Mouse (Mus musculus) liver, adult (tissue): ENCODE data around the gene Zar1l.

Experiments
- GATA4 ChIP-seq: IDR thresholded peaks from 2 replicates; pipeline ENCODE4 v1.6.1; 2014; ENCODE audit warnings: mild to moderate bottlenecking, low read length; ENCODE audit not compliant: insufficient replicate concordance

Zar1l gene

DNA sequence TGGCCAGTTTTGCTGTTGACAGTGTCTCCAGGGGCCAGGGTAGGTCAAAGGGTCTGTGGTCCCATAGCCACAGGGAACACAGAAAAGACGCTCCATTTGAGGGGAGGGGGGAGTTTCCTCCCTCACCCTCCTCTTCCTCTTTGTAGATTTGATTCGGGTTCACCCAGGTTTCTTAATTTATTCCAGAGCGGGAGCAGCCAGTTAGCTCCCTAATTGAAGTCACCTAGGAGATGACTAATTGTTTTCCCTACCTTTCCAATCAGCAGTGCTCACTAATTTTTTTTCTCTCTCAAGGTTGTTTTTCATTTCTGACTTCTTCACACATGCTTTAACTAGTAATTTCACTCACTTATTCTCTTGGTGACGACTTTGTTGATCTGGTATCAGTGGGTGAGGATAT lies at the start of gene Zar1l:
Gene Zar1l, minus strand, starts transcription at position 101 of the 400 bp plus-strand sequence.
- TF ChIP-seq GATA4 = no peak

DNA sequence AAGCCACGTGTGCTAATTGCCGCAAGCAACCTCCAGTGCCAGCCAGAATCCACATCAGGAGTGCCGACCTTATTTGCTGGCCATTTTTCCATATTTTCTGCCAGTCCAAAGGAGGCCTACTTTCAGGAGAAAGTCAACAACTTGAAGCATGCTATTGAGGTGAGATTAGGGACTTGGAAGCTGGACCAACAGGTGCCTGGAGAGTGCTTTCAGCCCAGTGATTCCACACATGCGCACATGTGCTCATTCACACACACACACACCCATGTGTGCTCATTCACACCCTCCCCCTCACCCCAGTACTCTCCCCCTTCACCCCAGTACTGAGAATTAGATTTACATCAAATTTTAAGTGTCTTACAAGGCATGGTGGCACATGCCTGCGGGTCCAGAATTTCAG lies 49.0 kb upstream of the Zar1l start:
- TF ChIP-seq GATA4 = no peak

DNA sequence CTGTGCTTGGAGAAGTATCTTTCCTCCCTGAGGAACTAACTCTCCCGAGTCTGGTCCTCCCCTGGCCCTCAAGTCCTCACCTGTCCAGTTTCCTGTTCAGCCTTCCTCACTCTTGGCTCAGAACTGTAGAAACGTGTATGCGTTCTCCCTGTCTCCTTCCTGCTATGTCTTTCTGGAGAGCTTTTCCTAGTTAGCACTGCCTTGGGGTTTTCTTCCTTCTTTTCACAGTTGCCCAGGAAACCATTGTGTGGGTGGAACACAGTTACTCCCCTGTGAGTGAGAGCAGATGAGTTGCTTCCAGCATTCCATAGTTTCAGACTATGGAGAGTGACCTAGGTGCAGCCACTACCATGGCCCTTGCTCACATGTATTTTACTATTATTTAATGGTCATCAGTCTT lies 48.3 kb upstream of the Zar1l start:
- no peak for TF ChIP-seq GATA4

DNA sequence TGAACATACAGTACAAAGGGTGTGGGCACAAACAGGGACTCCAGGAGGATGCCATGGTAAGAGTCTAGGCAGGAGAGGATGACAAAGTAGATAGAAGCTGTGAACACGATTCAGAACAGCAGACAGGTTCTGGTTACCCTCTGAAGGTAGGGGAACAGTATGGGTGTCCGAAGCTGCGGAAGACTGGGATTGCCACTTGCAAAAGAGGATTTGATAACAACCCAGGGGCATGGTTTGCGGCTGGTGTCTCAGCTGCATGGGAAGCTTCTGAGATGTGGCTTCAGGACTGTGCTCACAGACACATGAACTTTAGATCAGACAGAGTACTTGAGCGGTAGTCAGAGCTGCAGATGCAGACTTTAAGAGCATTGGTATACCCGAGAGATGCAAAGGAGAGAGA lies 46.5 kb upstream of the Zar1l start:
- TF ChIP-seq GATA4 = no peak

DNA sequence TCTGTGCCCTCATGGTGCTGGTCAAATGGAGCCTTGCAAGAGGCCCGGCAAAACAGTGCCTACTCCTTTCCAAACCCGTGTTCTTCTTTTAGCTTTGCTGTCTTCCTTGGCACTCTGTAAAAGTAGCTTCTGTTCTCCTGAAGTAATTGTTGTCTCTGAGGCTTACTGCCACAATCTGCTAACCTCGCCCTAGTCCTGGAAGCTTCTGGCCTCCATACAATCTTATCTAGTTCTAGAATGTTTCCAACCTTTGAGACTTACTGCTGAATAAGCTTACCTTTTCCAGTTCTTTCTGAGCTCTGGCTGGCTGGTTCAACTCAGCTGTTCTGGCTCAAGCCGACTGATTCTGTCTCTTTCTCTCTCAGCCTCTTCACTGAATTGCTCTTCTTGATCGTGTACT lies 43.8 kb upstream of the Zar1l start:
- no peak for TF ChIP-seq GATA4

DNA sequence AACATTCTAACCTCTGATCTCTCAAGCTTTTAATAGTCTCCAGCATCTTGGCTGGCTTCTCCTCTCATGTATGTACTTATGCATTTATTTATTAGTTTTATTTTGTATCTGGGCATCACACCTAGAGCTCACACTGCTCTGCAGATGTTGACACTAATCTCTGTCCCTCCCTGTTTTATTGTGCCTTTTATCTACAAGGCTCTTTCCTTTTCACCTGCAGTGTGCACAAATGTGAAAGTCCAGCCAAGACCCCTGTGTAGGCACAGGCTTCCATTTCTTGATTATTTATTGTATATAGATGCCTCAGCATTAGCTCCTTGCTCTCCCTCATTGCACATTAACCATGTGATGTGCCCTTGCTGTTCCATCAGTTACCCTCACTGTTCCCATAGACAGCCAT lies 43.4 kb upstream of the Zar1l start:
- no peak for TF ChIP-seq GATA4

DNA sequence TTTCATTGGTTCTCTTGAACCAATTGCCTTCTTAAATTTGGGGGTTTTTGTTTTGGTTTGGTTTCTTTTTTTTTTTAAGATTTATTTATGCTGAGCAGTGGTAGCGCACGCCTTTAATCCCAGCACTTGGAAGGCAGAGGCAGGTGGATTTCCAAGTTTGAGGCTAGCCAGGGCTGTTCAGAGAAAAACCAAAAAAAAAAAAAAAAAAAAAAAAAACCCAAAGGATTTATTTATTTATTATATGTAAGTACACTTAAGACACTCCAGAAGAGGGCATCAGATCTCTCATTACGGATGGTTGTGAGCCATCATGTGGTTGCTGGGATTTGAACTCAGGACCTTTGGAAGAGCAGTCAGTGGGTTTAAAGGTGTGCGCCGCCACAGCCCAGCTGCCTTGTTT lies 42.9 kb upstream of the Zar1l start:
- TF ChIP-seq GATA4 = no peak

DNA sequence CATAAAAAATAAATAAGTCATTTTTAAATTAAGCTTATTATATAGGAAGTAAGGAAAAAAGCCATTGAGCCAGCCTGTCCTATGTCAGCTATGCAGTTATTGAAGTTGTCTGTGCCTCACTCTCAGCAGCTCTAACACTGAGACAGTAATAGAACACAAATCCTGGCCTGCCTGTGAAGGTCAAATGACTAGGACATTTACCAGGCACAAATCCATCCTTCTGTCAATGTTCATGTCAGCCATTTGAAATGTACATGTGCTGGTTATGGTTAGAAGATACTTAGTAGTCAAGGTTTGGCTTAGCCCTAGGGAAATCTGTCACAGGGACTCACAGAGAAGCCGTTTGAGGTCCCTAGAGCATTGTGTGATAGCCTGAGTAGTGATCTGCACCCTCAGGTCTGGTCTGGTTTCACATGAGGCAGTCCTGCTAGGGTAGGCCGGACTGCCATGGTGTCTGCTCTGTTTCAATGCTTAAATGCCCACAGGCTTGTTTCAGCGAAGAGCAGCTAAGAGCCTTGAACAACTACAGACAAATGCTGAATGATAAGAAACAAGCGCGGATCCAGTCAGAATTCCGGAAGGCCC lies 41.6 kb upstream of the Zar1l start:
- no peak for TF ChIP-seq GATA4

DNA sequence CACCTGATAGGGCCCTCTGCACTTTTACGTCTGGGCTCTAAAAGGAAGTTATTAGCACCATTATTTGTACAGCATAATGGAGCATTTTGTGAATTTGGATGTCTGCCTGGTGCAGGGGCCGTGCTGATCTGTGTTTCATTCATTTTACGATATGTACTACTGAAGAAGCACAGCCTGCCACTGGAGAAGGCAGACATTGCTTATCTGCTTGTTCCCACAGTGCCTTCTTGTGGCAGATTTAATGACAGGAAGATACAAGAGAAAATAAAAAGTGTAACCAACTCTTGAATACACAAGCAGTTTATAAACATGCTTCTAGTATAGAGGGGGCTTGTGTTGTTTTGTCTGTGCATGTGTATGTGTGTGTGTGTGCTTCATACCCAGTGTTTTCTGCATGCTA lies 33.7 kb upstream of the Zar1l start:
- no peak for TF ChIP-seq GATA4

DNA sequence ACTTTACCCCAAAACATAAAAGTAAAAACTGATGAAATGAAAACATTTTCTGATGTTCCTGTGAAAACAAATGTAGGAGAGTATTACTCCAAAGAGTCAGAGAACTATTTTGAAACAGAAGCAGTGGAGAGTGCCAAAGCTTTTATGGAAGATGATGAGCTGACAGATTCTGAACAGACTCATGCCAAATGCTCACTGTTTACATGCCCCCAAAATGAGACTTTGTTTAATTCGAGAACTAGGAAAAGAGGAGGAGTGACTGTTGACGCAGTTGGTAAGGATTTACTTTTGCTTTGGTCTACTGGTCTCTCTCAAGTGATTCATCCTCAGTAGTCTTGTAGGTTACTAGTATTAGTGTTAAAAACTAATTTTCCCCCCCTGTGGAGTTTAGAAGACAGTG lies 25.2 kb upstream of the Zar1l start:
- TF ChIP-seq GATA4 = no peak

DNA sequence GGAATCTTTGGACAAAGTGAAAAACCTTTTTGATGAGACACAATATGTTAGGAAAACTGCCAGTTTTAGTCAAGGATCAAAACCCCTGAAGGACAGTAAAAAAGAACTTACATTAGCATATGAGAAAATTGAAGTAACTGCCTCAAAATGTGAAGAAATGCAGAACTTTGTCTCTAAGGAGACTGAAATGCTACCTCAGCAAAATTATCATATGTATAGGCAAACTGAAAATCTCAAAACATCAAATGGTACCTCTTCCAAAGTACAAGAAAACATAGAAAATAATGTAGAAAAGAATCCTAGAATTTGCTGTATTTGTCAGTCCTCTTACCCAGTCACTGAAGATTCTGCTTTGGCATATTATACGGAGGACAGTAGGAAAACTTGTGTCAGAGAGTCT lies 23.3 kb upstream of the Zar1l start:
- no peak for TF ChIP-seq GATA4

DNA sequence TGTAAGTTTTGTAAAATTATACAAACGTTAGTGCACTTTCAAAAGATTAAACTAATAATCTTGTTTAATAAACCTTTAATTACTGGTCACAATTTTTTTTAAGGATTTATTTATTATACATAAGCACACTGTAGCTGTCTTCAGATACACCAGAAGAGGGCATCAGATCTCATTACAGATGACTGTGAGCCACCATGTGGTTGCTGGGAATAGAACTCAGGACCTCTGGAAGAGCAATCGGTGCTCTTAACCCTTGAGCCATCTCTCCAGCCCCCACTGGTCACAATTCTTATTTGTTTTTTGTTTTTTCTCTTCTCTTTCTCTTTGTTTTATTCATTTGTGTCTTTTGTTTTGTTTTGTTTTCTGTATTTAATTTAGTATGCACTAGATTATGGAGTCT lies 7.3 kb upstream of the Zar1l start:
- TF ChIP-seq GATA4 = no peak

DNA sequence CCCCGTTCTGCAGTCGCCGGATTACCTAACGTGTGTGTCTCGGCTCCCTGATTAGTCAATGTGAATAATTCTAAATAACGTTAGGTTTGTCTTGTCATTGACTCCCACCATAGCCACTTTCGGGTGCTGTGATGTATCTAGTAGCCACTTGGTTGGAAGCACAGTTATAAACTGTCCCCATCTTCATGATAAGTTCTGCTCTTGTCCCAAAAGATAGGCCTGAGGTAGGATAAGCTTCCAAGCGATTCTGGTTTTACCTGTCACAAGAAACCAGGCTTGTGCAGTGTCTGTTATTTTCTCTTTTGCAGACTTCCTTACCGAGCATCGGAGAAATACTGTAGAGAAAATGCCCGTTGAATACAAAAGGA lies 4.9 kb upstream of the Zar1l start:
- no peak for TF ChIP-seq GATA4

DNA sequence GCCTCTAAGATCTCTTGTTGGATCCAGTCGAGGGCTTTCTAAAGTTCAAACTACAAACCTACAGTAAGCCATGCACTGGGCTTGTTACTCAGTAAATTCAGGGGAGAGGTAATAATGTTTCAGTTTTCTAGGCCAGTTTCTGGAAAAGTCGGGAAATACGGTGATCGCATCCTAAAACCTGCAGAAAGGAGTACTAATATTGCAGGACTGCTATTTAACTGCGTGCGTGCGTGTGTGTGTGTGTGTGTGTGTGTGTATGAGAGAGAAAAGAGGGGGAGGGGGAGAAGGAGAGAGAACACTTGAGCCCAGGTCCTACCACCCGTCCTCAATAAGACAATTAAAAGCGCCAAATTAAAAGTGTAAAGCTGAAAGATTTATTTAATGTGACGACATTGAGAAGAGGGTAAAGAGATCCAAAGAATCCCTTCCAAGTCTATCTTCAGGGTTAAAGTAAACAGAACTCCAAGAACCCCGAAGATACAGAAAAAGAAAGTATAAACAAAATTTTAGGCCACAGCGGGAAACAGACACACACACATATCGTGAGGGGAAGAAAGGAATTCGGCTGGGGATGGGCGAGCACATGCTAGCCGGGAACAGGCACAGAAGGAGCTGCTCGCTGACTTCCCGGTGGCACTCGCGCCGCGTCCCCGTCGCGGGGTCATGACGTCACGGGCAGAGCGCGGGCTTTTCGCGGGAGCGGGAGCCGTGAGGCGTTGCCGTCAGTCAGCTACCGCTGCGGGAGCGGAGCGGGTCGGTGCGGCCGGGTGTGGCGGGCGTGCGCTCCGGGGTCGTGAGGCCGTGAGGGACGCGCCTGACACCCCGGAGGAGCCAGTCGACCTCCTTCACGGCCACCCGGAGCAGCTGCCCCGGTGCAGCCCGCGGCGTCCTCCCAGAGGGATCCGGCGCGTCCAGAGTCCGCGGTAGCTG lies 4.2 kb upstream of the Zar1l start, which contains the start of gene Brca2:
Gene Brca2, plus strand, starts transcription at position 694 of the 930 bp plus-strand sequence.
- TF ChIP-seq GATA4 = no peak

DNA sequence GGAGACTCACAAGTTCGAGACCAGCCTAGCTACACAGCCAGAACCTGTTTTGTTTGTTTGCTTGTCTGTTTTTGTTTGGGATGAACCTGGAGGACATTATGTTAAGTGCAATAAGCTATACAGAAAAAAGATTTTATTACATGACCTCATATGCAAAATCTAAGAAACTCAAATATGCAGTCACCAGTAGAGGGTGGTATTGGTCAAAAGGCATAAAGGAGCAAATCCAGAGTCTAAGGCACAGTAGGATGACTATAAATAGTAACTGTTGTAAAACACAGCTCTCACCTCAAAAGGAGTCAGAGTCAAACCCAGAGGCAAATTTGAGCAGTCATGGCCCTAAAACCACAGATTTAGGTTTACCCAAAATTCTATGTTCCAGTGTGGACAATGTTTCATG lies 1.6 kb upstream of the Zar1l start:
- TF ChIP-seq GATA4 = no peak

DNA sequence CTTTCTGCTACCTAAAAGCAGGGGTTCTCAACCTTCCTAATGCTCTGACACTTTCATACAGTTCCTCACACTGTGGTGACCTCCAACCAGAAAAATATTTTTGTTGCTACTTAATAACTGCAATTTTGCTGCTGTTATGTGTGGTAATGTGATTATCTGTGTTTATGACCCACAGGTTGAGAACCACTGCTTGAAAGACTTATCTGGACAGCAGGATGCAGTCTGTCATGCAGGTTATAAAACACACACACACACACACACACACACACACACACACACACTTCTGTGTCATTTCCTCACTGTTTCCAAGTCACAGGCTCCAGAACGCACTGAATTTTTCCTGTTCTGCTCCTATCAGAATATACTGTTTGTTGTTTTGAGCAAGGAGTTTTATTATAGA lies 3.9 kb downstream of the Zar1l start:
- TF ChIP-seq GATA4 = no peak

DNA sequence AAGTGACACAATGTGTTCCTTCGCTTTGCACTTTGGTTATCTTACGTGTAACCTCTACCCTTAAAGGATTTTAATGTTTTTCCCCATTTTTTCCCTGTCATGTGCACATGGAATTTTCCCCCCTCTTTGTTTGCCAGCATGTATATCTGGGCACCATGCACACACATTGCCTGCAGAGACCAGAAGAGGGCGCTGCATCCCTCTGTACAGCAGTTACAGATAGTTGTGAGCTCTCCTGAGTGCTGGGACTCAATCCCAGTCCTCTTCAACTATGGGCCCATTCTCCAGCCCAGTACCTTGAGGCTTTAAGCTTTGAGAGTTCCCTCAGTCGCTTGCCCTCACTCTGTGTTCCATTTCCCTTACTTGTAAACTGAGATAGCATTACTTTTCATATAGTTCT lies 4.7 kb downstream of the Zar1l start:
- TF ChIP-seq GATA4 = no peak

DNA sequence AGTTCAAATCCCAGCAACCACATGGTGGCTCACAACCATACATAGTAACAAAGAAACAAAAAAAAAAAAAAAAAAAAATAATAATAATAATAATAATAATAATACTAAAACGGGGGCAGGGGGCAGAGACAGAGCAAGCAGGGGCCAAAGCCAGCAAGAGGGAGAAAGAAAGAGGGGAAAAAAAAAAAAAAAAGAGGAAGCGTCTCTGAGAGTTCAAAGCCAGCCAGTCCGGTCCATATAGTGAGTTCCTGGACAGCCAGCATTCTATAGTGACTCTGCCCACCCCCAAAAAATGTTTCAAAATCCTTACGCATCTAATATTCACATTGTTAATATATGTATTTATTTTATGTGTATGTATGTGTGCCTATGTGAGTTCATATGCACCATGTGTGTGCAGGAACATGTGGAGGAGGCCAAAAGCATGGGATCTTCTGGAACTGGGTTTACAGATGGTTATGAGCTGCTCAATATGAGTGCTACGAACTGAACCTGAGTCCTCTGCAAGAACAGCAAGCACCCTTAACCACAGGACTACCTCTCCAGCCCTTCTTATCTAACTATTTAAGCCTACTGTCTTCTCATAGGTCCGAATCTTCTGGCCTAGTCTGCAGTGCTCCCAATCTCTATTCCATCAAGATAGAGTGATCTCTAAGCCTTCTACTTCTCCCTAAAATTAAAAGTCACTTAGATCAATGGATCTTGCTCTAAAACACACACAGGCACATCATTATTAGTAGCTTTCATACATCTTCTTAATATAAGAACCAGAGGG lies 7.3 kb downstream of the Zar1l start:
- no peak for TF ChIP-seq GATA4
